Mouse (Mus musculus): ENCODE data around the gene Camk1d. TPM values are rescaled to one million over a fixed set of nuclear protein-coding genes. Genes with fewer than 3 reads are reported as not detected.

Camk1d gene
- polyA plus RNA-seq, 1 experiment from 2014 or later: 11.3 TPM

GRCm38 (mm10) chr2:5661946-5662345 lies 52.4 kb downstream of the Camk1d start:
- H3K9ac ChIP-seq (ENCODE audit: low read length): no peak overlapping the region
- 58% methylated on average over 5 of the region's 5 CpGs for WGBS
- no peaks in the 10 kb centered on the region for H3K27me3 ChIP-seq (ENCODE audit: control insufficient read depth, insufficient read depth, low read length)

GRCm38 (mm10) chr2:5658000-5658399 lies 56.3 kb downstream of the Camk1d start:
- Histone ChIP-seq H3K36me3 (ENCODE audit: control insufficient read depth, insufficient read depth, low read length) (no peaks in the 10 kb centered on the region), H3K4me3 (replicated peaks; ENCODE audit: low read length) (no peak overlapping the region), H3K4me2 (ENCODE audit: low read depth, low read length) (no peak overlapping the region), H3K27me3 (ENCODE audit: control insufficient read depth, insufficient read depth, low read length) (no peaks in the 10 kb centered on the region), H3K27ac (ENCODE audit: low read length) (no peak overlapping the region), H3K9me3 (replicated peaks; ENCODE audit: control insufficient read depth, low read length) (no peaks in the 10 kb centered on the region), H3K9ac (ENCODE audit: low read length) (no peak overlapping the region), H3K4me1 (ENCODE audit: control insufficient read depth, insufficient read depth, low read length) (no peaks in the 10 kb centered on the region)
- WGBS: 30% methylated on average over 3 of the region's 3 CpGs
- peak; percentile 5; the same call in 1 of the 2 replicates for ATAC-seq (ENCODE audit: insufficient read depth, low FRiP score)

More at GRCm38 (mm10) chr2:5661946-5662345, 52.4 kb downstream of the Camk1d start:
- Histone ChIP-seq H3K27ac (ENCODE audit: low read length) (no peak overlapping the region), H3K9me3 (replicated peaks; ENCODE audit: control insufficient read depth, low read length) (no peaks in the 10 kb centered on the region), H3K36me3 (ENCODE audit: control insufficient read depth, insufficient read depth, low read length) (no peaks in the 10 kb centered on the region), H3K4me1 (ENCODE audit: control insufficient read depth, insufficient read depth, low read length) (no peaks in the 10 kb centered on the region), H3K4me2 (ENCODE audit: low read depth, low read length) (no peak overlapping the region), H3K4me3 (replicated peaks; ENCODE audit: low read length) (no peak overlapping the region)
- no peak for ATAC-seq (ENCODE audit: insufficient read depth, low FRiP score)

GRCm38 (mm10) chr2:5656326-5656725 lies 58.0 kb downstream of the Camk1d start:
- Histone ChIP-seq H3K9ac (ENCODE audit: low read length) (no peak overlapping the region), H3K9me3 (replicated peaks; ENCODE audit: control insufficient read depth, low read length) (no peaks in the 10 kb centered on the region), H3K4me1 (ENCODE audit: control insufficient read depth, insufficient read depth, low read length) (no peaks in the 10 kb centered on the region), H3K27ac (ENCODE audit: low read length) (no peak overlapping the region), H3K27me3 (ENCODE audit: control insufficient read depth, insufficient read depth, low read length) (no peaks in the 10 kb centered on the region), H3K36me3 (ENCODE audit: control insufficient read depth, insufficient read depth, low read length) (no peaks in the 10 kb centered on the region), H3K4me2 (ENCODE audit: low read depth, low read length) (no peak overlapping the region), H3K4me3 (replicated peaks; ENCODE audit: low read length) (no peak overlapping the region)
- no peak for ATAC-seq (ENCODE audit: insufficient read depth, low FRiP score)
- WGBS: 77% methylated on average over 3 of the region's 3 CpGs

GRCm38 (mm10) chr2:5652071-5652470 lies 62.2 kb downstream of the Camk1d start:
- no peak for ATAC-seq (ENCODE audit: insufficient read depth, low FRiP score)
- Histone ChIP-seq H3K4me1 (ENCODE audit: control insufficient read depth, insufficient read depth, low read length) (0 out of 2 replicates have a peak, but pooled peaks cover 3% of the 10 kb centered on the region), H3K36me3 (ENCODE audit: control insufficient read depth, insufficient read depth, low read length) (no peaks in the 10 kb centered on the region), H3K27ac (ENCODE audit: low read length) (no peak overlapping the region), H3K9me3 (replicated peaks; ENCODE audit: control insufficient read depth, low read length) (no peaks in the 10 kb centered on the region), H3K9ac (ENCODE audit: low read length) (no peak overlapping the region), H3K4me2 (ENCODE audit: low read depth, low read length) (no peak overlapping the region), H3K27me3 (ENCODE audit: control insufficient read depth, insufficient read depth, low read length) (no peaks in the 10 kb centered on the region), H3K4me3 (replicated peaks; ENCODE audit: low read length) (no peak overlapping the region)
- WGBS: 67% methylated on average over 6 of the region's 6 CpGs

GRCm38 (mm10) chr2:5651285-5651870 lies 62.9 kb downstream of the Camk1d start:
- H3K4me1 ChIP-seq (ENCODE audit: control insufficient read depth, insufficient read depth, low read length): 0 out of 2 replicates have a peak, but pooled peaks cover 3% of the 10 kb centered on the region
- ATAC-seq (ENCODE audit: insufficient read depth, low FRiP score): no peak
- no peak overlapping the region for H3K27ac ChIP-seq (ENCODE audit: low read length)
- no peaks in the 10 kb centered on the region for H3K36me3 ChIP-seq (ENCODE audit: control insufficient read depth, insufficient read depth, low read length)
- H3K4me2 ChIP-seq (ENCODE audit: low read depth, low read length): no peak overlapping the region
- no peak overlapping the region for H3K9ac ChIP-seq (ENCODE audit: low read length)
- H3K4me3 ChIP-seq (replicated peaks; ENCODE audit: low read length): no peak overlapping the region
- WGBS: 58% methylated on average over 10 of the region's 10 CpGs
- H3K27me3 ChIP-seq (ENCODE audit: control insufficient read depth, insufficient read depth, low read length): no peaks in the 10 kb centered on the region
- H3K9me3 ChIP-seq (replicated peaks; ENCODE audit: control insufficient read depth, low read length): no peaks in the 10 kb centered on the region

- H3K4me3 ChIP-seq (replicated peaks; ENCODE audit: low read length): no peak overlapping the region
- H3K4me1 ChIP-seq (ENCODE audit: control insufficient read depth, insufficient read depth, low read length): 0 out of 2 replicates have a peak, but pooled peaks cover 3% of the 10 kb centered on the region
- H3K27me3 ChIP-seq (ENCODE audit: control insufficient read depth, insufficient read depth, low read length): no peaks in the 10 kb centered on the region
- no peak overlapping the region for H3K9ac ChIP-seq (ENCODE audit: low read length)
- WGBS: 68% methylated on average over 5 of the region's 5 CpGs
- H3K9me3 ChIP-seq (replicated peaks; ENCODE audit: control insufficient read depth, low read length): no peaks in the 10 kb centered on the region
- no peak; the same call in 1 of the 2 replicates for ATAC-seq (ENCODE audit: insufficient read depth, low FRiP score)
- no peaks in the 10 kb centered on the region for H3K36me3 ChIP-seq (ENCODE audit: control insufficient read depth, insufficient read depth, low read length)
- H3K27ac ChIP-seq (ENCODE audit: low read length): 0 out of 2 replicates have a peak overlapping the region, but pooled peaks have one; percentile 11
- no peak overlapping the region for H3K4me2 ChIP-seq (ENCODE audit: low read depth, low read length)
These were observed 65.1 kb downstream of the Camk1d start for GRCm38 (mm10) chr2:5649226-5649625.

GRCm38 (mm10) chr2:5648764-5649163 lies 65.6 kb downstream of the Camk1d start:
- no peak overlapping the region for H3K4me3 ChIP-seq (replicated peaks; ENCODE audit: low read length)
- H3K4me2 ChIP-seq (ENCODE audit: low read depth, low read length): no peak overlapping the region
- H3K9ac ChIP-seq (ENCODE audit: low read length): no peak overlapping the region
- H3K27me3 ChIP-seq (ENCODE audit: control insufficient read depth, insufficient read depth, low read length): no peaks in the 10 kb centered on the region
- no peak; the same call in 1 of the 2 replicates for ATAC-seq (ENCODE audit: insufficient read depth, low FRiP score)
- WGBS: 41% methylated on average over 6 of the region's 6 CpGs
- no peaks in the 10 kb centered on the region for H3K36me3 ChIP-seq (ENCODE audit: control insufficient read depth, insufficient read depth, low read length)
- 0 out of 2 replicates have a peak, but pooled peaks cover 3% of the 10 kb centered on the region for H3K4me1 ChIP-seq (ENCODE audit: control insufficient read depth, insufficient read depth, low read length)
- no peaks in the 10 kb centered on the region for H3K9me3 ChIP-seq (replicated peaks; ENCODE audit: control insufficient read depth, low read length)
- 0 out of 2 replicates have a peak overlapping the region, but pooled peaks have one; percentile 11 for H3K27ac ChIP-seq (ENCODE audit: low read length)

- ATAC-seq (ENCODE audit: insufficient read depth, low FRiP score): no peak
- WGBS: 71% methylated on average over 5 of the region's 5 CpGs
- H3K27ac ChIP-seq (ENCODE audit: low read length): no peak overlapping the region
- H3K27me3 ChIP-seq (ENCODE audit: control insufficient read depth, insufficient read depth, low read length): no peaks in the 10 kb centered on the region
- 0 out of 2 replicates have a peak, but pooled peaks cover 3% of the 10 kb centered on the region for H3K4me1 ChIP-seq (ENCODE audit: control insufficient read depth, insufficient read depth, low read length)
- H3K9me3 ChIP-seq (replicated peaks; ENCODE audit: control insufficient read depth, low read length): no peaks in the 10 kb centered on the region
- no peak overlapping the region for H3K9ac ChIP-seq (ENCODE audit: low read length)
- no peak overlapping the region for H3K4me2 ChIP-seq (ENCODE audit: low read depth, low read length)
- no peak overlapping the region for H3K4me3 ChIP-seq (replicated peaks; ENCODE audit: low read length)
- H3K36me3 ChIP-seq (ENCODE audit: control insufficient read depth, insufficient read depth, low read length): no peaks in the 10 kb centered on the region
These were observed 68.0 kb downstream of the Camk1d start for GRCm38 (mm10) chr2:5646322-5646721.

GRCm38 (mm10) chr2:5645584-5645983 lies 68.7 kb downstream of the Camk1d start:
- Histone ChIP-seq H3K4me3 (replicated peaks; ENCODE audit: low read length) (no peak overlapping the region), H3K27ac (ENCODE audit: low read length) (no peak overlapping the region), H3K36me3 (ENCODE audit: control insufficient read depth, insufficient read depth, low read length) (no peaks in the 10 kb centered on the region), H3K27me3 (ENCODE audit: control insufficient read depth, insufficient read depth, low read length) (no peaks in the 10 kb centered on the region), H3K9ac (ENCODE audit: low read length) (no peak overlapping the region), H3K9me3 (replicated peaks; ENCODE audit: control insufficient read depth, low read length) (no peaks in the 10 kb centered on the region), H3K4me1 (ENCODE audit: control insufficient read depth, insufficient read depth, low read length) (0 out of 2 replicates have a peak, but pooled peaks cover 3% of the 10 kb centered on the region), H3K4me2 (ENCODE audit: low read depth, low read length) (no peak overlapping the region)
- ATAC-seq (ENCODE audit: insufficient read depth, low FRiP score): no peak
- 71% methylated on average over 2 of the region's 2 CpGs for whole genome bisulfite sequencing

All from stomach, embryonic 16.5 days (tissue).